Mouse (Mus musculus) small intestine, adult 2 months (tissue): ENCODE results near the gene Cbarp. TPM values are rescaled to one million over a fixed set of nuclear protein-coding genes. Genes with fewer than 3 reads are reported as not detected.

Experiments used
- H3K27ac ChIP-seq: fragments of 200-500 bp; 2 replicates; pipeline ENCODE4 v1.5.1; 2012; ENCODE audit warnings: low read depth, low read length, control low read depth, inconsistent platforms; ENCODE audit not compliant: insufficient read depth
- H3K27me3 ChIP-seq: fragments of 200-500 bp; 2 replicates; pipeline ENCODE4 v1.6.1; 2012; ENCODE audit warnings: mild to moderate bottlenecking, moderate library complexity, low read length, inconsistent platforms; ENCODE audit not compliant: control insufficient read depth, insufficient read depth
- H3K36me3 ChIP-seq: fragments of 200-500 bp; 2 replicates; pipeline ENCODE4 v1.6.1; 2012; ENCODE audit warnings: mild to moderate bottlenecking, low read length, control low read depth, inconsistent platforms; ENCODE audit not compliant: control insufficient read depth, insufficient read depth
- H3K4me1 ChIP-seq: fragments of 200-500 bp; 2 replicates; pipeline ENCODE4 v1.6.1; 2012; ENCODE audit warnings: low read length, inconsistent platforms, mixed read lengths; ENCODE audit not compliant: control insufficient read depth, insufficient read depth, insufficient read length
- H3K4me3 ChIP-seq: fragments of 200-500 bp; 2 replicates; pipeline ENCODE4 v1.5.1; 2012; ENCODE audit warnings: low read depth, mild to moderate bottlenecking, control low read depth, inconsistent platforms, low read length, moderate library complexity
- CTCF ChIP-seq: fragments of 200-500 bp; IDR thresholded peaks from 2 replicates; pipeline ENCODE4 v1.5.1; 2012; ENCODE audit warnings: low read depth, mild to moderate bottlenecking, control low read depth, inconsistent platforms, low read length, moderate library complexity, mixed read lengths; ENCODE audit not compliant: insufficient replicate concordance, insufficient read length; ENCODE audit errors: extremely low read depth
- POLR2A ChIP-seq: fragments of 200-500 bp; IDR thresholded peaks from 2 replicates; pipeline ENCODE4 v1.6.1; 2012; ENCODE audit warnings: low read depth, mild to moderate bottlenecking, control low read depth, inconsistent platforms, low read length, moderate library complexity
- WGBS: fragments of 180-500 bp; shearing (Covaris S2); methylation state at CpG from one replicate; pipeline ENCODE4 v1.1.7; 2018; 5-methylcytosine and 5-hydroxymethylcytosine counted together
- polyA plus RNA-seq: library from polyadenylated mRNA; depleted of rRNA; stranded (reverse); fragments of >200 nt; gene quantifications from 2 replicates; pipeline ENCODE4 v1.2.3, GENCODE M21; 2012

The Cbarp gene
- polyA plus RNA-seq, 1 experiment = 6.6 TPM

GRCm38 (mm10) chr10:80156002-80156751 lies 15.5 kb upstream of the Cbarp start:
- TF ChIP-seq CTCF (peak; percentile 15; the same call in 1 of the 2 replicates), POLR2A (no peak)
- 79% methylated on average over 29 of the region's 29 CpGs for WGBS
- peak overlapping the region; percentile 17; the same call in 1 of the 2 replicates for H3K27ac ChIP-seq
- H3K27me3 ChIP-seq = no peaks in the 10 kb centered on the region
- H3K36me3 ChIP-seq = peaks cover 65% of the 10 kb centered on the region
- no peak overlapping the region for H3K4me3 ChIP-seq
- peaks cover 65% of the 10 kb centered on the region for H3K4me1 ChIP-seq

- Histone ChIP-seq H3K4me3 (no peak overlapping the region), H3K27ac (no peak overlapping the region), H3K36me3 (peaks cover 74% of the 10 kb centered on the region), H3K27me3 (no peaks in the 10 kb centered on the region), H3K4me1 (peaks cover 60% of the 10 kb centered on the region)
- TF ChIP-seq POLR2A = no peak
- TF ChIP-seq CTCF = no peak
- 83% methylated on average over 1 of the region's 1 CpGs for WGBS
These were observed 14.6 kb upstream of the Cbarp start for GRCm38 (mm10) chr10:80155277-80155676.

GRCm38 (mm10) chr10:80154384-80154783 lies 13.7 kb upstream of the Cbarp start:
- 85% methylated on average over 7 of the region's 7 CpGs for WGBS
- Histone ChIP-seq H3K36me3 (peaks cover 82% of the 10 kb centered on the region), H3K27ac (no peak overlapping the region), H3K27me3 (no peaks in the 10 kb centered on the region), H3K4me3 (no peak overlapping the region), H3K4me1 (peaks cover 54% of the 10 kb centered on the region)
- TF ChIP-seq POLR2A (no peak), CTCF (no peak)

- no peaks in the 10 kb centered on the region for H3K27me3 ChIP-seq
- peaks cover 47% of the 10 kb centered on the region for H3K4me1 ChIP-seq
- TF ChIP-seq POLR2A (no peak), CTCF (no peak)
- no peak overlapping the region for H3K4me3 ChIP-seq
- 87% methylated on average over 19 of the region's 19 CpGs for WGBS
- H3K27ac ChIP-seq = no peak overlapping the region
- peaks cover 82% of the 10 kb centered on the region for H3K36me3 ChIP-seq
These were observed 13.1 kb upstream of the Cbarp start for GRCm38 (mm10) chr10:80153713-80154112.

GRCm38 (mm10) chr10:80152873-80153260 lies 12.2 kb upstream of the Cbarp start:
- TF ChIP-seq CTCF (no peak), POLR2A (no peak)
- H3K36me3 ChIP-seq = peaks cover 82% of the 10 kb centered on the region
- peaks cover 44% of the 10 kb centered on the region for H3K4me1 ChIP-seq
- peak overlapping the region; percentile 87; the same call in 1 of the 2 replicates for H3K27ac ChIP-seq
- 59% methylated on average over 3 of the region's 3 CpGs for WGBS
- peak overlapping the region; percentile 97; the same call in 1 of the 2 replicates for H3K4me3 ChIP-seq
- H3K27me3 ChIP-seq = no peaks in the 10 kb centered on the region

GRCm38 (mm10) chr10:80152071-80152872 lies 11.6 kb upstream of the Cbarp start:
- peaks cover 78% of the 10 kb centered on the region for H3K36me3 ChIP-seq
- 28% methylated on average over 15 of the region's 15 CpGs for WGBS
- H3K4me1 ChIP-seq = peaks cover 47% of the 10 kb centered on the region

GRCm38 (mm10) chr10:80151211-80152034 lies 10.8 kb upstream of the Cbarp start:
- Histone ChIP-seq H3K4me1 (peaks cover 50% of the 10 kb centered on the region), H3K27me3 (no peaks in the 10 kb centered on the region), H3K36me3 (peaks cover 70% of the 10 kb centered on the region), H3K4me3 (peak overlapping the region; percentile 97), H3K27ac (peak overlapping the region; percentile 87)
- 3% methylated on average over 26 of the region's 26 CpGs for WGBS
- TF ChIP-seq POLR2A (peak; percentile 30; the same call in 1 of the 2 replicates), CTCF (no peak)

More at GRCm38 (mm10) chr10:80152071-80152872, 11.6 kb upstream of the Cbarp start:
- peak overlapping the region; percentile 87 for H3K27ac ChIP-seq
- H3K27me3 ChIP-seq = no peaks in the 10 kb centered on the region
- H3K4me3 ChIP-seq = peak overlapping the region; percentile 97
- TF ChIP-seq CTCF (no peak), POLR2A (no peak)
